Mouse (Mus musculus): ENCODE measurements around the gene Wdr25. TPM values are rescaled to one million over a fixed set of nuclear protein-coding genes. Genes with fewer than 3 reads are reported as not detected.

Gene Wdr25
- polyA plus RNA-seq, 1 experiment, result 0.57 TPM

GRCm38 (mm10) chr12:109002978-109003377 lies 109.5 kb downstream of the Wdr25 start:
- TF ChIP-seq GATA1 (IDR thresholded peaks at IDR 0.05; ENCODE audit: low read length) (no peak), TAL1 (IDR thresholded peaks at IDR 0.05; ENCODE audit: low read length) (no peak)
- H3K4me3 ChIP-seq (replicated peaks), result no peak overlapping the region
- H3K36me3 ChIP-seq (ENCODE audit: control insufficient read depth), result no peaks in the 10 kb centered on the region
- H3K4me1 ChIP-seq (ENCODE audit: control insufficient read depth), result no peaks in the 10 kb centered on the region
- H3K27me3 ChIP-seq (ENCODE audit: control insufficient read depth), result no peaks in the 10 kb centered on the region
- no peaks in the 10 kb centered on the region for H3K9me3 ChIP-seq (ENCODE audit: control insufficient read depth, low read length)

- TF ChIP-seq GATA1 (IDR thresholded peaks at IDR 0.05; ENCODE audit: low read length) (no peak), TAL1 (IDR thresholded peaks at IDR 0.05; ENCODE audit: low read length) (no peak)
Observed at GRCm38 (mm10) chr12:109010070-109010649, 116.7 kb downstream of the Wdr25 start.

GRCm38 (mm10) chr12:109022181-109022691 lies 128.8 kb downstream of the Wdr25 start:
- H3K9me3 ChIP-seq (ENCODE audit: control insufficient read depth, low read length), result no peaks in the 10 kb centered on the region
- H3K27me3 ChIP-seq (ENCODE audit: control insufficient read depth), result no peaks in the 10 kb centered on the region
- peaks cover 6% of the 10 kb centered on the region for H3K36me3 ChIP-seq (ENCODE audit: control insufficient read depth)
- no peak overlapping the region for H3K4me3 ChIP-seq (replicated peaks)
- TF ChIP-seq TAL1 (IDR thresholded peaks at IDR 0.05; ENCODE audit: low read length) (no peak), GATA1 (IDR thresholded peaks at IDR 0.05; ENCODE audit: low read length) (no peak)
- H3K4me1 ChIP-seq (ENCODE audit: control insufficient read depth), result no peaks in the 10 kb centered on the region

More at GRCm38 (mm10) chr12:109010070-109010649, 116.7 kb downstream of the Wdr25 start:
- no peak overlapping the region for H3K4me3 ChIP-seq (replicated peaks)
- H3K36me3 ChIP-seq (ENCODE audit: control insufficient read depth), result no peaks in the 10 kb centered on the region
- no peaks in the 10 kb centered on the region for H3K27me3 ChIP-seq (ENCODE audit: control insufficient read depth)
- no peaks in the 10 kb centered on the region for H3K4me1 ChIP-seq (ENCODE audit: control insufficient read depth)
- no peaks in the 10 kb centered on the region for H3K9me3 ChIP-seq (ENCODE audit: control insufficient read depth, low read length)

GRCm38 (mm10) chr12:109022966-109023365 lies 129.5 kb downstream of the Wdr25 start:
- Histone ChIP-seq H3K36me3 (ENCODE audit: control insufficient read depth) (peaks cover 6% of the 10 kb centered on the region), H3K4me1 (ENCODE audit: control insufficient read depth) (no peaks in the 10 kb centered on the region), H3K27me3 (ENCODE audit: control insufficient read depth) (no peaks in the 10 kb centered on the region), H3K4me3 (replicated peaks) (no peak overlapping the region), H3K9me3 (ENCODE audit: control insufficient read depth, low read length) (no peaks in the 10 kb centered on the region)
- TF ChIP-seq TAL1 (IDR thresholded peaks at IDR 0.05; ENCODE audit: low read length) (no peak), GATA1 (IDR thresholded peaks at IDR 0.05; ENCODE audit: low read length) (no peak)

GRCm38 (mm10) chr12:109023780-109024179 lies 130.3 kb downstream of the Wdr25 start:
- H3K9me3 ChIP-seq (ENCODE audit: control insufficient read depth, low read length), result no peaks in the 10 kb centered on the region
- no peaks in the 10 kb centered on the region for H3K4me1 ChIP-seq (ENCODE audit: control insufficient read depth)
- no peak overlapping the region for H3K4me3 ChIP-seq (replicated peaks)
- peaks cover 6% of the 10 kb centered on the region for H3K36me3 ChIP-seq (ENCODE audit: control insufficient read depth)
- TF ChIP-seq TAL1 (IDR thresholded peaks at IDR 0.05; ENCODE audit: low read length), result no peak
- TF ChIP-seq GATA1 (IDR thresholded peaks at IDR 0.05; ENCODE audit: low read length), result no peak
- H3K27me3 ChIP-seq (ENCODE audit: control insufficient read depth), result no peaks in the 10 kb centered on the region

- peaks cover 13% of the 10 kb centered on the region for H3K9me3 ChIP-seq (ENCODE audit: control insufficient read depth, low read length)
- TF ChIP-seq TAL1 (IDR thresholded peaks at IDR 0.05; ENCODE audit: low read length), result no peak
- no peak for TF ChIP-seq GATA1 (IDR thresholded peaks at IDR 0.05; ENCODE audit: low read length)
- peaks cover 28% of the 10 kb centered on the region for H3K27me3 ChIP-seq (ENCODE audit: control insufficient read depth)
- no peaks in the 10 kb centered on the region for H3K4me1 ChIP-seq (ENCODE audit: control insufficient read depth)
- H3K36me3 ChIP-seq (ENCODE audit: control insufficient read depth), result no peaks in the 10 kb centered on the region
- no peak overlapping the region for H3K4me3 ChIP-seq (replicated peaks)
Observed at GRCm38 (mm10) chr12:109037026-109037425, 143.6 kb downstream of the Wdr25 start.

GRCm38 (mm10) chr12:109038179-109038819 lies 144.9 kb downstream of the Wdr25 start:
- Histone ChIP-seq H3K4me3 (replicated peaks) (no peak overlapping the region), H3K27me3 (ENCODE audit: control insufficient read depth) (peaks cover 15% of the 10 kb centered on the region), H3K36me3 (ENCODE audit: control insufficient read depth) (no peaks in the 10 kb centered on the region), H3K9me3 (ENCODE audit: control insufficient read depth, low read length) (peaks cover 8% of the 10 kb centered on the region), H3K4me1 (ENCODE audit: control insufficient read depth) (no peaks in the 10 kb centered on the region)
- no peak for TF ChIP-seq TAL1 (IDR thresholded peaks at IDR 0.05; ENCODE audit: low read length)
- no peak for TF ChIP-seq GATA1 (IDR thresholded peaks at IDR 0.05; ENCODE audit: low read length)

GRCm38 (mm10) chr12:109039311-109039710 lies 145.9 kb downstream of the Wdr25 start:
- TF ChIP-seq TAL1 (IDR thresholded peaks at IDR 0.05; ENCODE audit: low read length) (no peak), GATA1 (IDR thresholded peaks at IDR 0.05; ENCODE audit: low read length) (no peak)
- Histone ChIP-seq H3K27me3 (ENCODE audit: control insufficient read depth) (peaks cover 5% of the 10 kb centered on the region), H3K4me3 (replicated peaks) (no peak overlapping the region), H3K36me3 (ENCODE audit: control insufficient read depth) (no peaks in the 10 kb centered on the region), H3K4me1 (ENCODE audit: control insufficient read depth) (no peaks in the 10 kb centered on the region), H3K9me3 (ENCODE audit: control insufficient read depth, low read length) (no peaks in the 10 kb centered on the region; the same call in 1 of the 2 replicates)

GRCm38 (mm10) chr12:109044497-109044896 lies 151.1 kb downstream of the Wdr25 start:
- no peaks in the 10 kb centered on the region for H3K36me3 ChIP-seq (ENCODE audit: control insufficient read depth)
- no peak for TF ChIP-seq TAL1 (IDR thresholded peaks at IDR 0.05; ENCODE audit: low read length)
- no peak for TF ChIP-seq GATA1 (IDR thresholded peaks at IDR 0.05; ENCODE audit: low read length)
- H3K4me1 ChIP-seq (ENCODE audit: control insufficient read depth), result no peaks in the 10 kb centered on the region
- H3K9me3 ChIP-seq (ENCODE audit: control insufficient read depth, low read length), result no peaks in the 10 kb centered on the region
- no peaks in the 10 kb centered on the region; the same call in 1 of the 2 replicates for H3K27me3 ChIP-seq (ENCODE audit: control insufficient read depth)
- H3K4me3 ChIP-seq (replicated peaks), result no peak overlapping the region

Data from erythroblast, embryonic 14.5 days (primary cell).